Mouse (Mus musculus): ENCODE measurements around the gene Tank. TPM values are rescaled to one million over a fixed set of nuclear protein-coding genes. Genes with fewer than 3 reads are reported as not detected.

Gene Tank
- polyA plus RNA-seq, 1 experiment, result 6.3 TPM

DNA sequence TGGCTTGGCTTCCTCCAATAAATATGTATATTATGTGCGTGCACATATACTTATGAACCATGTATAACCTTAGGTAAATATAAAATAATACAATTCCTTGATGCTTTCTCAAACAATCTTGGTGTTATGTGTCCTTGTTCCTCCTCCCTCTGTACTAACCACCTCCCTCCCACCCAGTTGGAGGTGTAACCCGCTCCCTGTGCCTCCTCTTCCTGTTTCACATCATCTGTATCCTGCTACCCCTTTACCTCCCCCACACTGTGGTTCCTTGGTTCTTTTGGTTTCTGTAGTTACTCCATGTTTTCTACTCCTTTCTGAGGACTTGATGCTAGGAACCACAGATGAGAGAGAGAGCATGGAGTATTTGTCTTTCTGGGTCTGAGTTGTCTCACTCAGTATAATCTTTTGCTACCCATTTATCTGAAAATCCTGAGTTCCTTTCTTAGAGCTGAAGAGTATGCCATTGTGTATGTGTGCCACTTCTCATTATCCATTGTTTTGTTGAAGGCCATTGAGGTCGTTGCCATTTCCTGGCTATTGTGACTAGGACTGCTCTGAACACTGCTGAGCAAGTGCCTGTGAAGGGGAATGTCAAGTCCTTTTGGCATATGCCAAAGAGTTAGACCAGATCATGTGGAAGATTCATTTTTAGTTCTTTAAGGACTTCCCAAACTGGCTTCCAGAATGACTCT is 52.6 kb downstream of the Tank start:
- H3K36me3 ChIP-seq (ENCODE audit: control insufficient read depth, insufficient read depth, low read length), result no peaks in the 10 kb centered on the region
- H3K4me3 ChIP-seq (ENCODE audit: control insufficient read depth, low read depth, low read length), result no peak overlapping the region
- H3K27me3 ChIP-seq (ENCODE audit: control insufficient read depth, insufficient read depth, low read length), result no peaks in the 10 kb centered on the region
- TF ChIP-seq POLR2A (IDR thresholded peaks at IDR 0.05; ENCODE audit: control insufficient read depth, low read depth, low read length), result no peak
- TF ChIP-seq CTCF (IDR thresholded peaks at IDR 0.05; ENCODE audit: control insufficient read depth, insufficient read depth, insufficient replicate concordance, low read depth, low read length), result no peak
- no peak overlapping the region for H3K27ac ChIP-seq (ENCODE audit: control insufficient read depth, insufficient read depth, low read depth, low read length)
- no peaks in the 10 kb centered on the region for H3K4me1 ChIP-seq (ENCODE audit: control insufficient read depth, insufficient read depth, low read length)

DNA sequence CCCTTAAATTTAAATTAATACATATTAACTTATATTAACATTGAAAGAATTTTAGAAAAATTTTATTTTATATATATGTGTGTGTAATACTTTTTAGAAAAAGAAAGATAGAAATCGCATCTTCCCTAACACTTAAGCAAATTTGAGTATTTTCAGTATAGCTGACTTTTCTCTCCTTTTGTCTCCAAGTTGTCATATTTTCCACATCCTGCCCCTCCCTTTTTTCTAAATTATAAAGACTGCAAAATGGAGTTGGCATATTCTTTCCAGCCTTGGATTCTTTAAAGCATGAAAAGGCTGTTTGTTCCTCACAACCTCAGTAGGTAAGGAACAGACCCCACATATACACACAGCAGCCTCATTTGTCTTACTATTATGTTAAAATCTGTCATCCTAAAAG is 56.7 kb downstream of the Tank start:
- Histone ChIP-seq H3K36me3 (ENCODE audit: control insufficient read depth, insufficient read depth, low read length) (no peaks in the 10 kb centered on the region), H3K27me3 (ENCODE audit: control insufficient read depth, insufficient read depth, low read length) (no peaks in the 10 kb centered on the region), H3K27ac (ENCODE audit: control insufficient read depth, insufficient read depth, low read depth, low read length) (no peak overlapping the region), H3K4me3 (ENCODE audit: control insufficient read depth, low read depth, low read length) (no peak overlapping the region), H3K4me1 (ENCODE audit: control insufficient read depth, insufficient read depth, low read length) (no peaks in the 10 kb centered on the region)
- TF ChIP-seq POLR2A (IDR thresholded peaks at IDR 0.05; ENCODE audit: control insufficient read depth, low read depth, low read length), result no peak

DNA sequence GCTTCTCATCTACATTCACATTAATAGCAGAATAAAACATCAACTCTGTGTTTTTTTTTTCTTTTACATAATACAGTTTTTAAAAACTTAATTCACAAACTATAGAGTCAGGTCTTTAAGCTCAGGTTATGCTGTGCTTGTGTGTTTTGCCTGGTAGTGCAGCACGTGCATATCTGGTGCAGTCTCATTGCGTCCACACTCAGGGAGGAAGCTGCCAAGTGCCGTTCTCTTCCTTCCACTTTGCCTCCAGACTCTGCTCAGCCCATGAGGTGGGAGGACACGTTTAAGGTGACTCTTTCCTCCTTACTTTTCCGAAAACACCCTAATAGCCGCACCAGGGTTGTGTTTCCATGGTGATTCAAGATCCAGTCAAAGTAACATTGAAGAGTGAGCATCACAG is 59.8 kb downstream of the Tank start:
- H3K27me3 ChIP-seq (ENCODE audit: control insufficient read depth, insufficient read depth, low read length), result no peaks in the 10 kb centered on the region
- H3K27ac ChIP-seq (ENCODE audit: control insufficient read depth, insufficient read depth, low read depth, low read length), result no peak overlapping the region
- TF ChIP-seq CTCF (IDR thresholded peaks at IDR 0.05; ENCODE audit: control insufficient read depth, insufficient read depth, insufficient replicate concordance, low read depth, low read length), result no peak
- H3K4me1 ChIP-seq (ENCODE audit: control insufficient read depth, insufficient read depth, low read length), result no peaks in the 10 kb centered on the region
- no peaks in the 10 kb centered on the region for H3K36me3 ChIP-seq (ENCODE audit: control insufficient read depth, insufficient read depth, low read length)
- no peak overlapping the region for H3K4me3 ChIP-seq (ENCODE audit: control insufficient read depth, low read depth, low read length)

DNA sequence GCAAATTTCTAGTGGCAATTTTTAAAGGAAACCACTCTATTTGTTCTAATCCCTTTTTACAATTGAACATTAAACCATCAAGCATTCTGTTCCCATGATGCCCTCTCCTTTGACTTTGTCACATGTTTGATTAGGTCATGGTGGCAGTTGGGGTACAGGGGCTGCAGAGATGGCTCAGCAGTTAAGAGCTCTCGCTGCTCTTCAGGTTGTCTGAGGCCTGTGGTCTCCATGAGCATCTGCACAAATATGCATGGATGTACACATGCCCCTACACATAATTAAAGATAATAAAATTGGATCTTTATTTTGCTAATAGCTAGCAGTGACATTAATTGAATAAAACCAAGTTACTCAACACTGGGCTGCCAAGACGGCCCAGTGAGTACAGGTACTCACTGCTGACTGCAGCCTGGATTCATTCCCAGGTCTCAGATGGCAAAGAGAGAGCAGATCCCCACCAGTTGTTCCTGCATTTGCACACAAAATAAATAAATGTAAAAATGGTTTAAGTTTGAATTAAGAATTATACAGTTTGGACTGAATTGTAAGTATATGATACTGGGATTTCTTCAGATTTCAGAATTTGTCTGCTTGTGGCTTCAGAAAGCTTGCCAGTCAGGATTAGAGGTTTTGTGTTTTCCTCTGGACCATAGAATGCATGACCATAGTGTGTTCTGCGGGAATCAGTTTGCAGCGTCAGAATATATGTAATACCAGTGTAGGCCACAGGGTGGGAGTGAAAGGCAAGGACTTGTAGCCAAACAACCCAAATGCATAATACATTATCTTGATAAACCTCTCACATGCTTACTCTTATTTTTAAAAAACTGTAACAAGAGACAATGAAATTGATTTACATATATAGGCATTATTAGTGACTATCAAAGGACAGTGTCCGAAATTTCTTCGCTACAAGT is 64.3 kb downstream of the Tank start:
- TF ChIP-seq CTCF (IDR thresholded peaks at IDR 0.05; ENCODE audit: control insufficient read depth, insufficient read depth, insufficient replicate concordance, low read depth, low read length), result no peak
- no peak for TF ChIP-seq POLR2A (IDR thresholded peaks at IDR 0.05; ENCODE audit: control insufficient read depth, low read depth, low read length)

DNA sequence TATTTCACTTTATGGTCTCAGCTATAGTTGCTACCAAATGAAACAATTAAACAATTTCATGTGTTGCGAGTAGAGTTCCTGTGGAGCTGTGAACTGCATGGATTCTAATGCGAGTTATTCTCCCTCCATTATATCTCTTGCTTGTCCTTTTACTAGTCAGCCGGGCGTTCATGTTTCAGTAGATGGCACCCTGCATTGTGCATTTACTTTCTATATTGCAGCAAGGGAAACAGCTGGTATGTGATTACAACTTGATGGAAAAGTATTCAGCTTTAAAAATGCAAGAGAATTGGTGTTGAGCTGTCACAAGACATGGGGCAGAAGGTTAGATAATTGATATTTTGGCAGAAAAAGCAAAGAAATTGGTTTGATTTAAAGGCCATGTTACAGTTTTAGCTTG is 72.8 kb downstream of the Tank start:
- Histone ChIP-seq H3K27me3 (ENCODE audit: control insufficient read depth, insufficient read depth, low read length) (no peaks in the 10 kb centered on the region), H3K4me3 (ENCODE audit: control insufficient read depth, low read depth, low read length) (no peak overlapping the region), H3K4me1 (ENCODE audit: control insufficient read depth, insufficient read depth, low read length) (peaks cover 7% of the 10 kb centered on the region), H3K36me3 (ENCODE audit: control insufficient read depth, insufficient read depth, low read length) (peaks cover 1% of the 10 kb centered on the region; the same call in 1 of the 2 replicates), H3K27ac (ENCODE audit: control insufficient read depth, insufficient read depth, low read depth, low read length) (no peak overlapping the region)
- TF ChIP-seq CTCF (IDR thresholded peaks at IDR 0.05; ENCODE audit: control insufficient read depth, insufficient read depth, insufficient replicate concordance, low read depth, low read length) (no peak), POLR2A (IDR thresholded peaks at IDR 0.05; ENCODE audit: control insufficient read depth, low read depth, low read length) (no peak)

More for the DNA sequence above, 64.3 kb downstream of the Tank start:
- H3K36me3 ChIP-seq (ENCODE audit: control insufficient read depth, insufficient read depth, low read length), result no peaks in the 10 kb centered on the region
- no peaks in the 10 kb centered on the region for H3K27me3 ChIP-seq (ENCODE audit: control insufficient read depth, insufficient read depth, low read length)
- no peak overlapping the region for H3K27ac ChIP-seq (ENCODE audit: control insufficient read depth, insufficient read depth, low read depth, low read length)
- H3K4me3 ChIP-seq (ENCODE audit: control insufficient read depth, low read depth, low read length), result no peak overlapping the region
- no peaks in the 10 kb centered on the region for H3K4me1 ChIP-seq (ENCODE audit: control insufficient read depth, insufficient read depth, low read length)

DNA sequence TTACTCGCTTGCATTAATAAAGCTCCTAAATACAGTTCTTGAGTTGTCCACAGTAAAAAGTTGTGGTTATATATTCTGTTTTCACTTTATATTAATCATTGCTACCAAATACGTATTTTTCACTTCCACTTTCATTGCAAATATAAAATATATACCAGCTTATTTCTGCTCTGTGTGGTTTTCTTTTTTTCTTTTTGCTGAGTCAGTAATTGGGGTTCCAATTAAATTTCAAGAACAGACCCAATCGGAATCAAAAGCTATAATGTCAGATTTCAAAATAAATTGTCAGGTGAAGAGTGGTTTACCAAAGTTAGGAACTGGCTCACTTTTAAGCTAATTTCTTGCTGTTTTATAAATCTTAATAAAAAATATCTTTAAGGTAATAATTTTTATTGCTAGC is 73.3 kb downstream of the Tank start:
- Histone ChIP-seq H3K4me1 (ENCODE audit: control insufficient read depth, insufficient read depth, low read length) (peaks cover 7% of the 10 kb centered on the region), H3K27ac (ENCODE audit: control insufficient read depth, insufficient read depth, low read depth, low read length) (no peak overlapping the region), H3K36me3 (ENCODE audit: control insufficient read depth, insufficient read depth, low read length) (peaks cover 1% of the 10 kb centered on the region; the same call in 1 of the 2 replicates), H3K27me3 (ENCODE audit: control insufficient read depth, insufficient read depth, low read length) (no peaks in the 10 kb centered on the region), H3K4me3 (ENCODE audit: control insufficient read depth, low read depth, low read length) (no peak overlapping the region)
- TF ChIP-seq POLR2A (IDR thresholded peaks at IDR 0.05; ENCODE audit: control insufficient read depth, low read depth, low read length) (no peak), CTCF (IDR thresholded peaks at IDR 0.05; ENCODE audit: control insufficient read depth, insufficient read depth, insufficient replicate concordance, low read depth, low read length) (no peak)

DNA sequence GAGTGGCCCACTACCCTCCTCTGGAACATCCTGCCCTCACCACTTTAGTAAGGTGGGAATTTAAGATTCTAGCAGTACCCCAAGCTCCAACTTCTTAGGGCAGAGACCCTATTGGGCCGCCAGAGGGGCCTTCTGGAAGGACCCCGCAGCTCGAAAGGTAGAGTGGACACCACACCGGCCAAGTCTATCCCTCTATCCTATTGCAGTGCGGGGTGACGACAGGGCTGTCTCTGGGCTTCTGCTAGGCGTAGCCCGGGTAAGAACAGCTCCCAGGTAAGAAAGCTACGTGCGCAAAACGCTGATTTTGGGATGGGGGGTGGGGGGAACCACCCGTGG is 76.6 kb downstream of the Tank start:
- Histone ChIP-seq H3K4me1 (ENCODE audit: control insufficient read depth, insufficient read depth, low read length) (peaks cover 8% of the 10 kb centered on the region), H3K27me3 (ENCODE audit: control insufficient read depth, insufficient read depth, low read length) (no peaks in the 10 kb centered on the region), H3K27ac (ENCODE audit: control insufficient read depth, insufficient read depth, low read depth, low read length) (no peak overlapping the region), H3K4me3 (ENCODE audit: control insufficient read depth, low read depth, low read length) (peak overlapping the region; percentile 66), H3K36me3 (ENCODE audit: control insufficient read depth, insufficient read depth, low read length) (peaks cover 1% of the 10 kb centered on the region; the same call in 1 of the 2 replicates)
- TF ChIP-seq CTCF (IDR thresholded peaks at IDR 0.05; ENCODE audit: control insufficient read depth, insufficient read depth, insufficient replicate concordance, low read depth, low read length) (no peak), POLR2A (IDR thresholded peaks at IDR 0.05; ENCODE audit: control insufficient read depth, low read depth, low read length) (no peak)

Measured in testis, adult 2 months (tissue).